In the genomic region with DNA sequence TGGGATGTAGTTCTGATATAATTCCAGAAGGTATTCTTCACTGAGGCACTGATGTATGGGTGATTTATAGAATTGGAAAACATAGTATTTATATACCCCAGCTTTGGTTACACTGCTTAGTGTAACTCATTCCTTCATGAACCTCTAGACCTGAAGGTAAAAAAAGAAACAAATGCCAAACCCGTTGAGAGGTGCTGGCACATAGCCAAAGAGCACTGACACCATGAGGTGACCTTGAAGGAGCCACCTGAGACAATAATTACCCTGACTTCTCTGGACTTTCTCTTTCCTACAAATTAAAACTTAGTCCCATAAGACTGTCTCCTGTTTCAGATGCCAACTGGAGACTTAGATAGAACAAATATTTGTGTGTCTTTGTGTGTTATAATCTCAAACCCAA, we compare ENCODE assay signal across 26 mouse cellular contexts. TPM values are rescaled to one million over a fixed set of nuclear protein-coding genes. Genes with fewer than 3 reads are reported as not detected.
DNase-seq lines count a peak whose midpoint lies in the region; ATAC-seq and TF ChIP-seq lines count a peak whose summit lies in the region.
"Had no signal": no experiment of that assay in that cellular context is flagged by ENCODE, and none has a peak within 500 bp of the region (broad histone marks: within the 10 kb centered on the region; RNA-seq: fewer than 3 reads in every experiment).

No protein-coding gene starts in this region.

- no peaks in the 10 kb centered on the region for H3K4me1 ChIP-seq in kidney, embryonic 14.5 days (ENCODE audit: control insufficient read depth, insufficient read depth, low read length)
- H3K4me1 ChIP-seq in kidney, embryonic 16.5 days (ENCODE audit: insufficient read depth, low read length), result peaks cover 12% of the 10 kb centered on the region
- H3K4me1 ChIP-seq in MEL (ENCODE audit: control insufficient read depth in 1 of 2, insufficient read depth in 2 of 2, low read length in 2 of 2), result peaks cover 8 to 16% of the 10 kb centered on the region in 2 experiments

- WGBS in kidney, embryonic 14.5 days, result 6% methylated on average over 1 of the region's 1 CpGs
- WGBS in kidney, embryonic 16.5 days, result 3% methylated on average over 1 of the region's 1 CpGs

- H3K79me2 ChIP-seq in MEL (ENCODE audit: control insufficient read depth, insufficient read depth, low read length, poor library complexity), result peaks cover 19% of the 10 kb centered on the region

- no peak overlapping the region for H3K4me2 ChIP-seq in kidney, embryonic 14.5 days (replicated peaks; ENCODE audit: low read depth, low read length)
- no peak overlapping the region for H3K4me2 ChIP-seq in kidney, embryonic 16.5 days (replicated peaks; ENCODE audit: low read depth, low read length)
- H3K4me2 ChIP-seq: embryonic facial prominence, embryonic 12.5 days; embryonic facial prominence, embryonic 15.5 days; heart, embryonic 13.5 days; hindbrain, embryonic 13.5 days had no signal

- TF ChIP-seq RAD21 in MEL (IDR thresholded peaks at IDR 0.05; ENCODE audit: low read depth, low read length), result no peak

- TF ChIP-seq EP300 in MEL (IDR thresholded peaks at IDR 0.05; ENCODE audit: low read depth in 1 of 2, low read length in 2 of 2), result no peak

- no peak overlapping the region for H3K27ac ChIP-seq in kidney, embryonic 14.5 days (ENCODE audit: low read depth, low read length)
- H3K27ac ChIP-seq in kidney, embryonic 16.5 days (ENCODE audit: low read length), result no peak overlapping the region
- H3K27ac ChIP-seq in MEL (ENCODE audit: control insufficient read depth, low read depth, low read length), result no peak overlapping the region
- H3K27ac ChIP-seq: embryonic facial prominence, embryonic 12.5 days; embryonic facial prominence, embryonic 15.5 days; gastrocnemius, adult 2 months; heart, embryonic 10.5 days; heart, embryonic 13.5 days; hindbrain, embryonic 10.5 days; hindbrain, embryonic 13.5 days had no signal

- no peaks in the 10 kb centered on the region for H3K27me3 ChIP-seq in kidney, embryonic 14.5 days (ENCODE audit: control insufficient read depth, insufficient read depth, low read length)
- no peaks in the 10 kb centered on the region for H3K27me3 ChIP-seq in kidney, embryonic 16.5 days (ENCODE audit: insufficient read depth, low read length)
- no peaks in the 10 kb centered on the region for H3K27me3 ChIP-seq in MEL (ENCODE audit: control insufficient read depth in 1 of 2, insufficient read depth in 2 of 2, low read length in 2 of 2)
- H3K27me3 ChIP-seq: embryonic facial prominence, embryonic 12.5 days; embryonic facial prominence, embryonic 15.5 days; heart, embryonic 13.5 days; hindbrain, embryonic 13.5 days had no signal

- no peak overlapping the region for H3K4me3 ChIP-seq in kidney, embryonic 14.5 days (ENCODE audit: low read length)
- no peak overlapping the region for H3K4me3 ChIP-seq in kidney, embryonic 16.5 days (ENCODE audit: low read length)
- peak overlapping the region in 1 of 2 experiments; percentile 14; a peak in 2 of 4 replicates for H3K4me3 ChIP-seq in MEL (ENCODE audit: control insufficient read depth in 1 of 2, insufficient read depth in 1 of 2, low read depth in 2 of 2, low read length in 2 of 2)
- H3K4me3 ChIP-seq: embryonic facial prominence, embryonic 12.5 days; embryonic facial prominence, embryonic 15.5 days; gastrocnemius, adult 2 months; heart, embryonic 10.5 days; heart, embryonic 13.5 days; hindbrain, embryonic 10.5 days; hindbrain, embryonic 13.5 days had no signal

- no peak for TF ChIP-seq POLR2A in MEL (IDR thresholded peaks at IDR 0.05; ENCODE audit: control insufficient read depth in 1 of 2, insufficient read depth in 1 of 2, low read depth in 1 of 2, low read length in 2 of 2, poor library complexity in 1 of 2)

- TF ChIP-seq CTCF in MEL (IDR thresholded peaks at IDR 0.05 in 2 of 3, conservative IDR thresholded peaks at IDR 0.05 in 1 of 3; ENCODE audit: control insufficient read depth in 1 of 3, insufficient read depth in 1 of 3, low read depth in 2 of 3, low read length in 3 of 3, poor library complexity in 1 of 3, severe bottlenecking in 1 of 3), result no peak

- no peaks in the 10 kb centered on the region for H3K9me3 ChIP-seq in kidney, embryonic 14.5 days (ENCODE audit: control insufficient read depth, low read length)
- no peaks in the 10 kb centered on the region for H3K9me3 ChIP-seq in kidney, embryonic 16.5 days (ENCODE audit: low read length)
- H3K9me3 ChIP-seq in MEL (replicated peaks; ENCODE audit: insufficient read depth, low read length), result no peaks in the 10 kb centered on the region
- H3K9me3 ChIP-seq: embryonic facial prominence, embryonic 12.5 days; embryonic facial prominence, embryonic 15.5 days; heart, embryonic 10.5 days; heart, embryonic 13.5 days; hindbrain, embryonic 10.5 days; hindbrain, embryonic 13.5 days had no signal

- no peaks in the 10 kb centered on the region; the same call in 1 of the 2 replicates for H3K36me3 ChIP-seq in kidney, embryonic 14.5 days (ENCODE audit: control insufficient read depth, insufficient read depth, low read length)
- H3K36me3 ChIP-seq in kidney, embryonic 16.5 days (ENCODE audit: insufficient read depth, low read length), result no peaks in the 10 kb centered on the region
- peaks cover 0 to 28% of the 10 kb centered on the region in 2 experiments; a peak in 2 of 4 replicates for H3K36me3 ChIP-seq in MEL (ENCODE audit: control insufficient read depth in 1 of 2, insufficient read depth in 2 of 2, low read length in 2 of 2)
- H3K36me3 ChIP-seq: embryonic facial prominence, embryonic 12.5 days; embryonic facial prominence, embryonic 15.5 days; heart, embryonic 10.5 days; heart, embryonic 13.5 days; hindbrain, embryonic 10.5 days; hindbrain, embryonic 13.5 days had no signal

- no peak overlapping the region for H3K9ac ChIP-seq in kidney, embryonic 14.5 days (ENCODE audit: low read depth, low read length)
- H3K9ac ChIP-seq in kidney, embryonic 16.5 days (replicated peaks; ENCODE audit: low read length), result no peak overlapping the region
- no peak overlapping the region; the same call in 1 of the 2 replicates for H3K9ac ChIP-seq in MEL (ENCODE audit: control insufficient read depth, low read depth, low read length, poor library complexity, severe bottlenecking)
- H3K9ac ChIP-seq: embryonic facial prominence, embryonic 12.5 days; embryonic facial prominence, embryonic 15.5 days; forebrain, postnatal 0 days; heart, embryonic 13.5 days; hindbrain, embryonic 13.5 days had no signal

- ATAC-seq in kidney, embryonic 14.5 days (ENCODE audit: low FRiP score, low TSS enrichment), result no peak
- ATAC-seq in kidney, embryonic 16.5 days (ENCODE audit: low FRiP score, low TSS enrichment), result no peak
- ATAC-seq: activated CD4-positive, CD25-positive, alpha-beta regulatory T cell, adult 4 months; CD4-positive, CD25-positive, alpha-beta regulatory T cell, adult 4 months; forebrain, embryonic 14.5 days; forebrain, postnatal 0 days; hindbrain, embryonic 16.5 days had no signal

- peak; percentile 35 for DNase-seq in kidney, adult 11 months
- peak; percentile 39 for DNase-seq in kidney, postnatal 14 days
- DNase-seq in MEL (ENCODE audit: low read depth, low spot score), result peak; percentile 57
- peak; percentile 19 to 57 for DNase-seq in kidney, postnatal 36 days
- DNase-seq: adrenal gland, adult 8-10 months; adrenal gland, postnatal 25 days; cerebellum, adult 18-20 months; cerebellum, adult 9-10 months; cerebellum, postnatal 25 days; forebrain, postnatal 0 days; gastrocnemius, adult 2 months; gastrocnemius, postnatal 14 days; heart, adult 18-20 months; heart, postnatal 36 days had no signal

TF ChIP-seq in MEL, 35 proteins besides CTCF, POLR2A, EP300 and RAD21:
- TF ChIP-seq RCOR1 (IDR thresholded peaks at IDR 0.05; ENCODE audit: low read depth, low read length) (no peak), SIN3A (IDR thresholded peaks at IDR 0.05; ENCODE audit: low read length) (no peak), HCFC1 (IDR thresholded peaks at IDR 0.05; ENCODE audit: low read depth, low read length) (no peak), MAFK (IDR thresholded peaks at IDR 0.05; ENCODE audit: borderline replicate concordance, low read depth, low read length) (no peak), MEF2A (IDR thresholded peaks at IDR 0.05; ENCODE audit: extremely low read depth, insufficient replicate concordance, low read depth, low read length, poor library complexity, severe bottlenecking) (no peak), GATA1 (IDR thresholded peaks at IDR 0.05; ENCODE audit: low read depth, low read length) (no peak), UBTF (IDR thresholded peaks at IDR 0.05; ENCODE audit: borderline replicate concordance, insufficient read depth, low read depth, low read length) (no peak), ZKSCAN1 (IDR thresholded peaks at IDR 0.05; ENCODE audit: low read depth, low read length) (no peak), ZC3H11A (IDR thresholded peaks at IDR 0.05; ENCODE audit: low read depth, low read length) (no peak)

RNA-seq across cellular contexts. Expression of a gene that starts 2.6 kb away (rescaled TPM):
- polyA plus RNA-seq in kidney, embryonic 14.5 days (2014; fragmentation: Nextera tagmentation; extraction: Ambion mirVana), result 334 and 466 TPM in 2 replicates
- polyA plus RNA-seq in kidney, embryonic 16.5 days (2015; fragmentation: Nextera tagmentation; extraction: Ambion mirVana), result 318 and 319 TPM in 2 replicates
- 187 and 212 TPM in 2 replicates for total RNA-seq in MEL (2012; rRNA removed)
- polyA plus RNA-seq in MEL (2012; ENCODE audit: insufficient read depth in 1 of 2, insufficient read length in 2 of 2, low read depth in 1 of 2, low replicate concordance in 2 of 2, missing spikeins in 1 of 2), result 1,000 to 10,000 TPM in 1 of 2 experiments, 100 to 1,000 TPM in 1; 298 to 1,026 TPM

RNA-seq across cellular contexts. Expression of a gene that starts 10.6 kb away (rescaled TPM):
- polyA plus RNA-seq in kidney, embryonic 14.5 days (2014; fragmentation: Nextera tagmentation; extraction: Ambion mirVana), result 403 and 409 TPM in 2 replicates
- polyA plus RNA-seq in kidney, embryonic 16.5 days (2015; fragmentation: Nextera tagmentation; extraction: Ambion mirVana), result 338 and 353 TPM in 2 replicates
- 80.6 and 105 TPM in 2 replicates for total RNA-seq in MEL (2012; rRNA removed)
- 100 to 1,000 TPM; 212 to 571 TPM for polyA plus RNA-seq in MEL (2012; ENCODE audit: insufficient read depth in 1 of 2, insufficient read length in 2 of 2, low read depth in 1 of 2, low replicate concordance in 2 of 2, missing spikeins in 1 of 2)

RNA-seq across cellular contexts. Expression of a gene that starts 59.6 kb away (rescaled TPM):
- polyA plus RNA-seq in kidney, embryonic 14.5 days (2014; fragmentation: Nextera tagmentation; extraction: Ambion mirVana), result 97.8 and 143 TPM in 2 replicates
- 119 and 132 TPM in 2 replicates for polyA plus RNA-seq in kidney, embryonic 16.5 days (2015; fragmentation: Nextera tagmentation; extraction: Ambion mirVana)
- total RNA-seq in MEL (2012; rRNA removed), result 21.1 and 26.6 TPM in 2 replicates
- polyA plus RNA-seq in MEL (2012; ENCODE audit: insufficient read depth in 1 of 2, insufficient read length in 2 of 2, low read depth in 1 of 2, low replicate concordance in 2 of 2, missing spikeins in 1 of 2), result 10 to 100 TPM in 1 of 2 experiments, not detected in 1; 35.7 TPM
